Comparison of ENCODE assay signal across 25 mouse cellular contexts in the genomic region with DNA sequence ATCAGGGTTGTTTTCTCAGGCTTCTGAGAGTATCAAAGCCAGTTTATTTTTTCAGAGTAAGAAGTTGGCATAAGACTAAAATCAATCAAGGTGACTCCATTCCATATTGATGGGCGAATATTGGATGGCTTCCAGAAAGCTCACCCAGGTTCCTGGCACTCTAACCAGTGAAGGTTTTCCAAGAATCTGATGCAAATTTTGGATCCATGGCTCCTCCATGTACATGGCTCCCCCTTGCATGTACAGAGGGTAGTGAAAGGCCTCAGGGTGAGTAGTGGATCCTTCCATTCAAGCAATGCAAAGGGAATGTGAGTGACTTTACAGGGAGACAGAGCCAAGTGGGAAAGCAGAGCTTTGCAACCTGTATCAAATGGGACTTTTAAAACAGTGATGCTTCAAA.
"Had no signal": no experiment of that assay in that cellular context is flagged by ENCODE, and none has a peak within 500 bp of the region (broad histone marks: within the 10 kb centered on the region; RNA-seq: fewer than 3 reads in every experiment).

No protein-coding gene starts in this region.

- H3K4me2 ChIP-seq: heart, embryonic 11.5 days; heart, embryonic 13.5 days; heart, embryonic 15.5 days; hindbrain, embryonic 13.5 days; hindbrain, embryonic 15.5 days; kidney, embryonic 15.5 days; limb, embryonic 13.5 days; limb, embryonic 15.5 days; liver, embryonic 11.5 days had no signal

- H3K9ac ChIP-seq: heart, embryonic 13.5 days; heart, embryonic 15.5 days; hindbrain, embryonic 13.5 days; hindbrain, embryonic 15.5 days; kidney, embryonic 15.5 days; limb, embryonic 13.5 days; limb, embryonic 15.5 days; liver, embryonic 14.5 days had no signal

- H3K27ac ChIP-seq: heart, embryonic 13.5 days; heart, embryonic 15.5 days; hindbrain, embryonic 13.5 days; hindbrain, embryonic 15.5 days; kidney, embryonic 15.5 days; kidney, postnatal 0 days; left cerebral cortex, adult 2 months; limb, embryonic 13.5 days; limb, embryonic 15.5 days; liver, embryonic 14.5 days had no signal

- ATAC-seq: intestine, embryonic 16.5 days had no signal

- H3K27me3 ChIP-seq: heart, embryonic 13.5 days; heart, embryonic 15.5 days; hindbrain, embryonic 13.5 days; hindbrain, embryonic 15.5 days; kidney, embryonic 15.5 days; limb, embryonic 13.5 days; limb, embryonic 15.5 days had no signal

- H3K36me3 ChIP-seq: heart, embryonic 13.5 days; heart, embryonic 15.5 days; hindbrain, embryonic 13.5 days; hindbrain, embryonic 15.5 days; kidney, embryonic 15.5 days; limb, embryonic 13.5 days; limb, embryonic 15.5 days had no signal

- H3K4me3 ChIP-seq: heart, embryonic 13.5 days; heart, embryonic 15.5 days; hindbrain, embryonic 13.5 days; hindbrain, embryonic 15.5 days; kidney, embryonic 15.5 days; left cerebral cortex, adult 2 months; limb, embryonic 13.5 days; limb, embryonic 15.5 days had no signal

- H3K4me1 ChIP-seq: heart, embryonic 13.5 days; heart, embryonic 15.5 days; hindbrain, embryonic 13.5 days; hindbrain, embryonic 15.5 days; kidney, embryonic 15.5 days; limb, embryonic 15.5 days had no signal

- DNase-seq: gastrocnemius, postnatal 14 days; gastrocnemius, postnatal 36 days; heart, adult 18-20 months; heart, postnatal 14 days; heart, postnatal 36 days; kidney, adult 11 months; kidney, adult 2 months; kidney, adult 9 months; kidney, postnatal 14 days; kidney, postnatal 36 days; layer of hippocampus, adult 9-11 months; layer of hippocampus, postnatal 36 days had no signal

- H3K9me3 ChIP-seq: heart, embryonic 13.5 days; heart, embryonic 15.5 days; hindbrain, embryonic 13.5 days; hindbrain, embryonic 15.5 days; kidney, embryonic 15.5 days; limb, embryonic 13.5 days; limb, embryonic 15.5 days had no signal
